Mouse (Mus musculus) olfactory bulb, adult 2 months (tissue): ENCODE data around the gene Mlph.

Source experiments
- CTCF ChIP-seq: fragments of 200-500 bp; IDR thresholded peaks from 2 replicates; pipeline ENCODE4 v1.5.1; 2012; ENCODE audit warnings: low read depth, mild to moderate bottlenecking, low read length, moderate library complexity; ENCODE audit not compliant: insufficient read depth
- POLR2A ChIP-seq: fragments of 200-500 bp; IDR thresholded peaks from 2 replicates; pipeline ENCODE4 v1.6.1; 2012; ENCODE audit warnings: mild to moderate bottlenecking, low read depth, low read length, moderate library complexity; ENCODE audit not compliant: insufficient read depth

- no peak for TF ChIP-seq POLR2A
- TF ChIP-seq CTCF = no peak
Measured at GRCm38 (mm10) chr1:90967583-90967982, 52.7 kb downstream of the Mlph start.
